Mouse (Mus musculus): ENCODE results near the gene Tmcc3.

The Tmcc3 gene

DNA sequence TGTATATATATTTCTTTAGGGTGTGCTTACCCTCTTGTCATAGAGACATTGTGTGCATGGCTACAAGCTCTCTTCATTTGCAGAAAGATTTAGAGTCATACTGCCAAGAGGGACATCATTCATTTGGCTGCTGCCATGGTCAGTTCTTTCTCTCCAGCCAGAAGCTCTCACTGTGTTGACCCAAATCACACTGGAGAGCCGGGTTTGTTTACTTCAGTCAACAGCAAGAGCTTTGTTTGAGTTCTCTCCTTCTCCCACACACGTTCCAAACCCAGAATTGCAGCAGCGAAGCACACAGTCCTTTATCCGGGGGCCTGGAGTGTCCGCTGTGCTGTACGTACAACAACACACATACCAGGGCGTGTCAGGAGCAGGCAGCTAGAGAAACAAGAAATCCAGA, 154.6 kb downstream of the Tmcc3 start:
- DNase-seq (ENCODE audit: low spot score in 2 of 2) = peak; percentile 14

DNA sequence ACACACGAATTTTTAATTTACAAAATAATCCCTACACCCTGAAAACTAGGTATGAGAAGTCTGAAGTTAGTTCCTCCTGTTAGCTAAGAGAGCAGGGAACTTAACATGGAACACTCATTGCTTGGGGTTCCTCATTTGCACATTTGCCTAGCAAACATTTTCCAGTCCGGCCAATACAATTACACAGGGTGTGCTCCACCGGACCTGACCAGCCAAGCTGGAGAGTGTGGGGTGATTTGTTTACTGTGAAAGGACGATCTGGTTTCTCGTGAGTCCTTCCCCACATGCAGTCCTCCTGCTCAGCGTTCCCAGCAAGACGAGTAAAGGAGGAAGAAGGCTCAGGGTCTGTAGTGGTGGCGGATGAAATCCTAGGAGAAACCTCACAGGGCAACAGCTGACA, 159.7 kb downstream of the Tmcc3 start:
- DNase-seq (ENCODE audit: low spot score in 2 of 2) = no peak

DNA sequence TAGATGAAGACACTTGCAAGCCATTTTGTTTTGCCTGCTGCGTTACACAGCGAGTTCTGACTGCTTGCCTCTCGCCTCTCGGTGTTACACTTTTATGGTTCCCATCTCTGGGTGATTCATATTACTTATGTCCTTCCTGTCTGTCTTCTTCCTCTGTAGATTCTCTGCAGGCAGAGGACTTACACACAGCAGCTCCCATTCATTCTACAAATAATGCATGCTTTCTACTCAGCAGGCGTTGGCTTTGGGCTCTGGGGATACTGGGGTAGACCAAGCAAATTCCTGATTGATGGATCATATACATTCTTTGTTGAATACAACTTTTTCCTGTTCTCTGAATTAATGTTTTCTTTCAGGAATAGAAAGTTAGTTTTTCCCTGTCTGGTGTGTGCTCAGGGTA, 161.8 kb downstream of the Tmcc3 start:
- DNase-seq (ENCODE audit: low spot score in 2 of 2) = no peak

DNA sequence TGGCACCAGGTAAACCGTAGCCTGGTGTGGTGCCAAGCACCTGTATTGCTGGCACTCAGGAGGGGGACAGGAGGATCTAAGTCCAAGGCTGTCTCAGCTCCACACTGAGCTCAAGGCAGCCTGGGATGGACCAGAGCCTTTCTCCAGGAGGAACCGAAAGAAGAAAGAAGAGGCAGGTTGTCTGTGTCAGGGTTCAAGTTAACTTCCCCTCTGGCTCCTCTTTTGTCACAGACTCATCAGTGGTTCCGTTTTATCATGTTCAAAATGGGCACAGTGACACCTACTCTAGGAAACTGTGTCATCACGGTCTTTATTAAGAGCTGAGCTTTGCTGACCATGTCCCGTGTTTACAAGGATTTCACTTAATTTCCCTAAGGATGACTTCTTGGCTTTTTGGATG, 162.4 kb downstream of the Tmcc3 start:
- DNase-seq (ENCODE audit: low spot score in 2 of 2) = no peak

DNA sequence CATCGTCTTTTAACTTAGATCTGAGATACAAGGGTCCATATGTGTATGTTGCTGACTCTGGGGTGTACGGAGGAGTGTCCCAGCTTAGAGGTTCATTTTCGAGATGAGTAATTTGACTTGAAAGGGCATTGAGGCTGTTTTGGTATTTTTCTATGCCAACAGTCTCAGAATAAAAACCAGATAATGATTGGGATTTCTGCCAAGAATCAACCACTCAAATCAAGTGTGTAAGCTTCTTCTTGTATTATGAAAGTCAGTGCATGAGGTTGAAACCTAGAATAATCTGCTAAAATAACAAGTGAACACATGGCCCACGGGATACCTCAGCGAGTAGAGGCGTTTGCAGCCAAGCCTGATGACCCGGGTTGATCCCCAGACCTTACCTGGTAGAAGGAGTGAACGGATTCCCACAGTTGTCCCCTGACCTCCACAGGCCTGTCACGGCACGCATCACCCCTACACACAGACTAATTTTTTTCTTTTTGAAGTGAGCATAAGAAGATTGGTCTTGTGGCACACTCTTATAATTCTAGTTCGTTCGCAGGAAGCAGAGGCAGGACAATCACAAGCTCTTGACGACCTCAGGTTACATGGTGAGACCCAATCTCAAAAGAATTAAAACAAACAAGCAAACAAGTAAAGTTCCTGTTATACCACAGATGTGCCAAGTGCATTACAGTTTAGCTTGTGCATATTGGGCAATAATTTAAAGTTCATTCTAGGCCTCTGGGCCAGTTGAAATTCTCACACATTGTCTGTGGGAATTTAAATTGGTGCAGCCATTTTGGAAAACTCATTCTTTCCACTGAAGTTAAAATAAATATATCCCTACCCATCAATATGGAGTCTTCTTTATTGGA, 165.8 kb downstream of the Tmcc3 start:
- no peak for DNase-seq (ENCODE audit: low spot score in 2 of 2)

DNA sequence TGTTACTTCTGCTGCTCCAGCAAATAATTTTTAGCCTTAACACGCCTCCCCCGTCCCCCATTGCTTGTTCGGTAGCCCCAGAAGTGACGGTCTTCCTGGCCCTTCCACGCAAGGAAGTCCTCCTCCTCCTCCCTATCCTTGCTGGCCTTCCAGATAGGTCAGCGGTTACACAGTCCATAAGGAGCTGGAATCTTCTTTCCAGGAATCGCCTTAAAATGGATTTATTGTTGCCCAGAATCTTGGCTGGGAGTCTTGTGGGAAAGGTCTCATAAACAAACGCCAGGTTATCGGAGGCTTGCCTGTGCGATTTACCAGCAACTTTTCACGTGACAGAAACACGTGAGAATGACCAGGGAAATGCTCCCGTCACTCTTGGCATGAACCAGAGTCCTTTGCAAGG, 167.9 kb downstream of the Tmcc3 start:
- no peak for DNase-seq (ENCODE audit: low spot score in 2 of 2)

DNA sequence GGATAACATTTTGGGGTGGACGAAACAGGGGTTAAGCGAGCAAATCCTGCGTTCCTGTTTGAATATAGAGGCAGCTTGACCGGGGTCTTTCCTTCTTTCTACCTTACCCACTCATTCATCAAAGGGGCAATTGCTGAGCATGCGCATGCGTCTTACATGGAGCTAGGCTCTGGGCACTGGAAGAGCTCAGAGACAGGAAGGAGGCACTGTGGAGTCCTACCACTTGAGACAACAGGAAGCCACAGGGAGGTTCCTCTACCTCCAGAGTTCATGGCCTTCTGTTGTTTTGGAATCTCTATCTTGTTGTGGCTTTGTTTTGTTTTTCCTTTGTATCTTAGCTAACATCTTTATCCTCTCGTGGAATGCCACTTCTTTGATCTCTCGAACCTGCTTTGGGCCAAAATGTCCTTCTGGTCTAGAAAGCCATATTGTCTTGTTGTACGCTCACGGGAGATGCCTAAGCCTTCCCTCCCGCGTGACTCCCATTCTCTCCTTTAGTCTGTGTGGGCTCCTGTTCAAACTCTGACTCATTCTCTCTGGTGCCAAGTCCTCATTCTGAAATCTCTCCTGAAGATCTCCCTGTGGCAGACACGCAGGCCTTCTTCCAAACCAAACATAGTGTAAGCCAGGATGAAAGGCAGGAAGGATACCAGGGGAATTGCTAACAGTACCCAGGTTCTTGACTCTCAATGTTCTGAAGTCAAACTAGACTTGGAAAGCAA, 168.8 kb downstream of the Tmcc3 start:
- DNase-seq (ENCODE audit: low spot score in 2 of 2) = peak; percentile 54 to 60

DNA sequence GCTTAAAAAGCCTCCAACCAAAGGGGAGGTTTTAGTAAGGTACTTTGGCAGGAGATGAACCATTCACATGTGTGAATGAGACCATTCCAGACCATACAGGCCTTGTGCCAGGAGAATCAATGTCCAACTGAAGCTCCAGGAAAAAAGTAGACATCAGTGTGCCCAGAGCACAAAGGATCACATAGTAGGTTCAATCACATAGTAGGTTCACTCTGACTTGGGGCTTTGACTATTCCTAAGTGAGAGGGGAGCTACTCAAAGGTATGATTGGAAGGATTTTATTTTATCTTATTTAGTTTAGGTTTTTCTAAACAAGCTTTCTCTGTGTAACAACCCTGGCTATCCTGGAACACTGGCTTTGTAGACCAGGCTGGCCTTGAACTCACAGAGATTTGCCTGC, 169.9 kb downstream of the Tmcc3 start:
- DNase-seq (ENCODE audit: low spot score in 2 of 2) = no peak

DNA sequence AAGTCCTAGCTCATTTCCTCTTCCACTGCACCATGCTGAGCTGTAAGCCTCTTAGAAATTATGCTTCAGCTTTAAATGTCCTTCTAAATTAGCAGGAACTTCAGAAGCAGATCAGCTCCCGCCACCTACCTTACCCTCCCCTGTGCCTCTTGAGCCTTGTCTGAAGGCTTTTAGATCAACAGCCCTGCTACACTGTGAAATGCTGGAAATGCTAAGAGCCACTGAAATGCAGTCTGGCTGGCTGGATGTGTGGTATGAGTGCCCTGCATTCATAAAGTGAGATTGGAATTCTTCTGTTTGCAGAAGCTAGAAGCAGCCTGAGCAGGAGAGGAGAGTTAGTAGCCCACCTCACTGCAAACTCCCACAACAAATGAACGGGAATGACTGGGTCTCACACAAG, 174.4 kb downstream of the Tmcc3 start:
- no peak for DNase-seq (ENCODE audit: low spot score in 2 of 2)

DNA sequence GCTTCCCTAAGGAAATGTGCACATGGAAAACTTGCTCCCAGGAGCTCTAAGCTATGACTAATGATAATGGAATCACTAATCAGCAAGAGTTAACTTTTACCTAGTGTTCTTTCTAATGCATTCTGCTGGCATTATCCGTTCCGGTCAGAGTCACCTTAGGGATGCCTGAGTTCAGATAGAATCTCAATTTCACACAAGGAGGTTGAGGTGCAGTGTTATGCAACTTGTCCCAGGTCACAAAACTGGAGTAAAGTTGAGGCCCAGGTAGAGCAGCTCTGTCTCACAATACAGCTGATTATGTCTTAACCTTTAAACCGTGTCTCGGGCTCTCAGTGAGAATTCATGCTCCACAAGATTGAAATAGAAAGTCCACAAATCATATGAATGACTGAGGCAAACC, 177.8 kb downstream of the Tmcc3 start:
- no peak for DNase-seq (ENCODE audit: low spot score in 2 of 2)

DNA sequence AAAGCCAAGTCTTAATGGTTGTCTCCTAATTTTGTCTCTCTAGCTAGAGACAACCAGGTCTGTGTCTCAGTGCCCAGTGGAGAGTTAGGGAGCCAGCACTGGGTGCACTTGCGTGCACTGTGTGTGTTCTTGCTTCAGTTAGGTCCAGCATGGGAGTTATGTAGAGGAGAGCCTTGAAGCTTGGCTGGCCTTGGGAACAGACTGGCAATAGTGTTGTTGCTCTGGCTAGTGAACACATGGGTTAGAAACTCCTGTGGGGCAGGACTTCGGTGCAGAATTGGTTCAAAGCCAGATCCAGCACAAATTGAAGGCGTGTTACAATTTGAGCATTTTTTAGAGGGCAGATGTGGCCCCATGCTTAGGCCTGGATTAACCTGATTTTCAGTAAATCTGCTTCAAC, 179.3 kb downstream of the Tmcc3 start:
- no peak for DNase-seq (ENCODE audit: low spot score in 2 of 2)

DNA sequence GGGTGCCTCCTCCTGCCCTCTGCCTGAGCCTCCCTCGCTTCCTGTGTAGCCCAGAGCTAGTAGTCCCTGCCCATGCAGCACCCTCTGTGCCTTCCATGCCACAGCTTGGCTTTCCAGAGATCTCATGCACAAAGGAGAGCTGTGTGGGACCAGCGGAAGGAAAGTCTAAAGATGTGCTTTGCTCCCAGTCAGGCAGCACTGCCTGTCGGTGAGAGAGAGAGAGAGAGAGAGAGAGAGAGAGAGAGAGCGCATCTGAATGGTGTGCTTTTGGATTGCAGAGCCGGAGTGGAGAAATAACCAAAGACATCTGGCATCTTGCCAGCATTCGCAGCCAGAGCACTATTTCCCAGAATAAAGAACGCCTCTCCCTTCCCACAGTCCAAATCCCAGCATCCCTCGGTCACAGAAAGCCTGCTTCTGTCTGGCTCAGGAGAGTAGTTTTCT, 182.7 kb downstream of the Tmcc3 start:
- DNase-seq (ENCODE audit: low spot score in 2 of 2) = peak; percentile 73 to 75

DNA sequence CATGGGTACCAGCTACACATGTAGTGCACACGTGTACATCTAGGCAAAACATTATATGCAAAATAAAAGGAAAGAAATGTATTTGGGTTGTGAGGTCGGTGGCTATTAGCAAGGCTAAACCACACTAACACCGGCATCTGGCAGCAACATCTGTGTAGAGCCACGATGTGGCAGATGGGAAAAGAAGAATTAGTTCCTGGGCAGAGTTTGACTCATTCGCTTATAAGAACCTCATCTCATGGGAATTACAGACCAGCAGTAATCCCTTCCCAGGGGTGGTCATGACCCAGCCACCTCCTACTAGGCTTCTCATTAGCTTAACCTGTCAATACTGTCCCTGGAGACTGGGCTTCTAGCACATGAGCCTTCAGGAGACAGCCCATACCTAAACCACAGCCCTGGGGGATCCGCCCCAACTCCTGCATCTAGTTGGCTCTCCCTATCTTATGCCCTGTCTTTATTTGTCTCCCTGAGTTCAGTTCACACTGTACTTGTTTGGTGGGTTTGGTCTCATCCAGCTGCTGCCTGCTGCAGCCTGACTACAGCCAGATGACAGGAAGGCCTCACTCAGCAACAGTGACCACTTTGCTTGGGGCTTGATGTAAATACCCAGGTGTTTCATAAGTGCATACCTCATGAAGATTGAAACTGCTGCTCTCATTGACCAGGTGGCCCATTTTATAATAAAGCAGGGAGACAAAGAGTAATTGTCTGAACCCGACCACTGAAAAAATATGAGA, 183.9 kb downstream of the Tmcc3 start:
- no peak for DNase-seq (ENCODE audit: low spot score in 2 of 2)

DNA sequence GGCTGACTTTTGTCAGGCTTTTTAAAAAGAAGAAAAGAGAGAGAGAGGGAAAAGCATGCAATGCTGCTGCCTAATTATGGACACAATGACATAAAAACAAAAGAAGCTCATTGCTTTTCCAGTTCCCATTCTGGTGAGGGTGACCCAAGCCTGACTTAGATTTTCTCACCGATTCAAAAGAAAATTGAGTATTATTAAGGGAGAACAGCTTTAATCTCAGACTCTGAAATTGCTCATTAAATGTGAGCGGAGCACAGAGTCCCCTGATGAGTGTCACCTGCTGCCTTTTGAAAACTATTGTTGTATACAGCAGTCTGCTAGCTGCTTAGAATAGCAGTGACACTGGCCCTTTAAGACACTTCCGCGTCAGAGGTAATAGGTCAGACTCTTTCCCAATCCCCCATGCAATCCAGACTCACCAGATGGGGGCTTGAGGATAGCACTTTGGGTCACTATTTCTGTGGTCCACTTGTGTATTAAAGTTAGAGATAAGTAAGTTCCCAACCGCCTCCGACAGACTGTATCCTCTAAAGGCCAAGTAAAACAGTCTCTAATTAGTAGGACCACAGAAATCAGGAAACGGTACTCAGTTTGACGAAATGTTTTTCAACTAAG, 185.2 kb downstream of the Tmcc3 start:
- no peak for DNase-seq (ENCODE audit: low spot score in 2 of 2)

DNA sequence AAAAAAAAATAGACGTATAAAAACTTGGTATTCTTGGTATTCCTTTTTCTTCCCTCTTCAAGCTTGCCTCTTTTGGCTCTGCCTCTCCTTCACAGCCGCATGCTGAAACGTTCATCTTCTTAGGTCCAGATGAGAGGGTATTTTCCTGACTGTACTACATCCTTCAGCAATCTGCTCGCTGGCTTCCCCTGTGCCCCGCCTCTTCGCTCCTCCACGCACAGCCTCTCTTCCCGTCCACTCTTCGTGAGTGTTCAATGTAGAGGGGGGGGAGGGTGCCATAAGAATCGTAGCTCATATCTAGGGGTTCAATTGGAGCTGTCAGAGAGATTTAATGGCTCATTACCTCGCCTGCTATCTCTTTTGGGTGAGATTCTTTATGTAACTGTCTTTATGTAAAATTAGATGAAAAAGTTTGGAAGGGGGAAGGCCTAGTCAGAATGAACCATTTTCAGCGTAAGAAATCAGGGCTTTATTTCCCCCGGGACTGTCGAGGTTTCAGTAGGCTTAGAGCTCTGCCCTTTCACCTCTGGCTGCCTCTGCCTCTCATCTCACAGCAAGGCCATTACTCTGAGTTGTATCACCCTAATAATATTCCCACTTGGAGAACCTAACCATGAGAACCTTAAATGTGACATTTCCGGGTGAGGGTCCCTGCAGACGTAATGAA, 188.6 kb downstream of the Tmcc3 start:
- no peak for DNase-seq (ENCODE audit: low spot score in 2 of 2)

DNA sequence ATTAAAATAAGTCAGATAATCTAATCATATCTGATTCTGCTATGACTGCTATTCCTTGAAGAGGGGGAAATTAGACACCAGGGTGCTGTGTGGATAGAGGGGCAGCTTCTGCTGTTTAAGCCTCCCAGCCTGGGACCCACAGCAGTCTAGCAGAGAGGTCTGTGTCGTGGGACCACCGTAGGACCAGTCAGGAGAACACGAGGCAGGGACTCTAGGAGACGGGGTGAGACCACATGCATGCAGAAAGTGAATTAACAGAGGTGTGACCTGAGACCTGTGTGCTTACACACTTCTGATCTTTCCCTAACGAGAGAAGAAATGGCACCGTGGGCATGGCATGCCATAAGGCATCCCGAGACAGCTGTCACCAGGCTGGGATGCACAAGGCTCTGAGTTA, 189.1 kb downstream of the Tmcc3 start:
- no peak for DNase-seq (ENCODE audit: low spot score in 2 of 2)

DNA sequence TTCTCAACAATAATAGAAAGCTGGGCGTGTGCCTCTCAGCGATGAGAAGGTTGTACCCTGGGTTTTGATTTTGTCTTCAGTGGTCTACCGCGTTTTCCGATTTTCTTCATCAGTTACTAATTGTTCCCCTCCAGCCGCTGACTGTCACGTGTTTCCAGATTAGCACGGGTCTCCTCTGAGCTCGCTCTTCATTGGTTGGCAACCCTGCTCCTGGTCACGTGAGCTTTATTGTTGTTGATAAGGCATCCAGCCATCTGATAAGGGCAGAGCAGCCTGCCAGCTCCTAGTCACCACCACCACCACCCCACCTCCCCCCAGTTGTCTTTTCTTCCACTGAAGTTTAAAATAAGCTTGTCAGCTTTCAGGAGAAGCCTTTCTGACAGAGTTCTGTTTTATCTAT, 190.0 kb downstream of the Tmcc3 start:
- no peak for DNase-seq (ENCODE audit: low spot score in 2 of 2)

DNA sequence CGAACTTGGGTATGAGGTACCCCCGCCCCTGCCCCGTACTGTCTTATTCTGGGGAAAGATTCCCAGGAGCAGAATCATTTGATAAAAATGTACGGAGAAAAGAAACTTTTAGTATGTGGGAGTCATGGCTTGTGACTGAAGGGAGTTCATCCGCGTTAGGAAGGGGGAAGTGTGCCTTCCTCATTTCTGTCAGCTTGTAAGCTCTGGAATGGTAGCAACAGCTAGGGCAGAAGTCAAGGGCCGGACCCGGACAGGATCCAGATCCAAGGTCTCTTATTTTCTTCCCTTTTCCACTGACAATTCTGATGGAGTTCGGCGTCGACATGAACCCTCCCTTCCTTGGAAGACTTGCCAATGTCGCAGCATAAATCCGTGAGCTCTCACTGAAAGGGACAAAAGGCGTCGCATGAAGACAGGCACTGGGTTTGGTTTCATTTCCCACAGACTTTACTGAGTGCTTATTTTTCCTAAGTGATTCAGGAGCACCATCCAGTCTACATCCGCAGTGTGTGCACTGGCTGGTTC, 193.6 kb downstream of the Tmcc3 start:
- DNase-seq (ENCODE audit: low spot score in 2 of 2) = no peak

DNA sequence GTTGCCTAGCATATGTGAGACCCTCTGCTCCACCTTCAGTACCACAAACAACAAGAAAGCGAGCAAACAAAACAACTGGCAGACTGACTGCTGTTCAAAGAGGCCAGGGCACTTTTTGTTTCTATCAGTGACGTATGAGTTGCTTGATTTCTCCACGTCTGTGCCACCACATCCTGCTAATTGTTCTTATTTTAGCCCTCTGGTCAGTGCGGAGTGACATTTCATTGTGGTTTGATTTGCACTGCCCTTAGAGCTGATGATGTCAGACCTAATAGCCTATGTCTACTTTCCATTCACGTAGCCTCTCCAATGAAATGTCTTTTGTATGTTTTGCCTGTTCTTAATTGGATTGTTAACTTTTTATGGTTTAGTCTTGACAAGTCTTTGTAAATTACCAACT, 197.1 kb downstream of the Tmcc3 start:
- DNase-seq (ENCODE audit: low spot score in 2 of 2) = no peak

DNA sequence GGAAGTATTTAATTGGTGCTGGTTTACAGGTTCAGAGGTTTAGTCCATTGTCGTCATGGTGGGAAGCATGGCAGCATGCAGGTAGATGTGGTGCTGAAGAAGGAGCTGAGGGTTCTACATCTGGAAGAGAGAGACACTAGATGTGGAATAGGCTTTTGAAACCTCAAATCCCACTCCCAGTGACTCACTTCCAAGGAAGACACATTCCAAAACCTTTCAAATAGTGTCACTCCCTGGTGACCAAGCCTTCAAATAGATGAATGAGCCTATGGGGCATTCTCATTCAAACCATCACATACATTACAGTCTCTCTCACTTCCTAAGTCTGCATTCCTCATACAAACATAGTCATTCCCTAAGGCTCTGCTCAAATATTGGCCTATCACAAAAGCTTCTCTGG, 201.0 kb downstream of the Tmcc3 start:
- no peak for DNase-seq (ENCODE audit: low spot score in 2 of 2)

DNA sequence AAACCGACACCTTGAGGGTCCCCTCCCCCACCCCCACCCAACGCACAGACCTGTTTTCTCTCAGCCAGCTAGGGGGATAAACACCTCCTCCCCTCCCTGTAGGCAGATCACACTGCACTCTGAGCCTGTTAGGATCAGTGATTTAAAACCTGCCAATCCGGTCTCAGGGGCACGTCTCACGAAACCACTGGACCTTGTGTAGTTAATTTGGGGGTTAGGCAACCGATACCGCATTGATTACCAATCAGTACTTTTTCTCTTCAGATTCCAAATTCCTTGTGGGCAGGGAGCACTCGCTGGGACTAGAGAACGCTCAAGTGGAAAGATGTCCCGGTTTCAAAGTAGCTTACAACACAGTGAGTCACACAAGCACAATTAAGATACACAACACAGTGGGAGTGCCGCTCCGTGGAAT, 202.3 kb downstream of the Tmcc3 start:
- DNase-seq (ENCODE audit: low spot score in 2 of 2) = no peak
